Mouse (Mus musculus): ENCODE results near the gene Tgm4.

The Tgm4 gene

GRCm38 (mm10) chr9:123034426-123034825, at the start of gene Tgm4:
Gene Tgm4 (plus strand): TSS chr9:123034726.
- no peak for DNase-seq (ENCODE audit: inconsistent ontology term)

- no peak for DNase-seq (ENCODE audit: inconsistent ontology term)
Measured at GRCm38 (mm10) chr9:122998406-122999192, 35.9 kb upstream of the Tgm4 start.

- DNase-seq (ENCODE audit: inconsistent ontology term), result no peak
Measured at GRCm38 (mm10) chr9:122999193-122999586, 35.3 kb upstream of the Tgm4 start.

- DNase-seq (ENCODE audit: inconsistent ontology term), result no peak
Measured at GRCm38 (mm10) chr9:123004718-123005117, 29.8 kb upstream of the Tgm4 start.

GRCm38 (mm10) chr9:123006071-123006470, 28.5 kb upstream of the Tgm4 start:
- no peak for DNase-seq (ENCODE audit: inconsistent ontology term)

- DNase-seq (ENCODE audit: inconsistent ontology term), result peak; percentile 93
Measured at GRCm38 (mm10) chr9:123020995-123021631, 13.4 kb upstream of the Tgm4 start, which contains the start of gene Tmem42. Gene Tmem42 (plus strand): TSS chr9:123021326.

- DNase-seq (ENCODE audit: inconsistent ontology term), result no peak
Measured at GRCm38 (mm10) chr9:123021636-123022379, 12.7 kb upstream of the Tgm4 start.

- DNase-seq (ENCODE audit: inconsistent ontology term), result no peak
Measured at GRCm38 (mm10) chr9:123024201-123024600, 10.3 kb upstream of the Tgm4 start.

- no peak for DNase-seq (ENCODE audit: inconsistent ontology term)
Measured at GRCm38 (mm10) chr9:123031496-123032246, 2.9 kb upstream of the Tgm4 start.

- no peak for DNase-seq (ENCODE audit: inconsistent ontology term)
Measured at GRCm38 (mm10) chr9:123047665-123048064, 13.1 kb downstream of the Tgm4 start.

- DNase-seq (ENCODE audit: inconsistent ontology term), result no peak
Measured at GRCm38 (mm10) chr9:123058724-123059292, 24.3 kb downstream of the Tgm4 start.

- DNase-seq (ENCODE audit: inconsistent ontology term), result no peak
Measured at GRCm38 (mm10) chr9:123060172-123060571, 25.6 kb downstream of the Tgm4 start.

- no peak for DNase-seq (ENCODE audit: inconsistent ontology term)
Measured at GRCm38 (mm10) chr9:123079149-123079548, 44.6 kb downstream of the Tgm4 start.

- no peak for DNase-seq (ENCODE audit: inconsistent ontology term)
Measured at GRCm38 (mm10) chr9:123080355-123080754, 45.8 kb downstream of the Tgm4 start.

GRCm38 (mm10) chr9:123080796-123081195, 46.3 kb downstream of the Tgm4 start:
- peak; percentile 22 for DNase-seq (ENCODE audit: inconsistent ontology term)

GRCm38 (mm10) chr9:123085373-123085772, 50.8 kb downstream of the Tgm4 start:
- no peak for DNase-seq (ENCODE audit: inconsistent ontology term)

- no peak for DNase-seq (ENCODE audit: inconsistent ontology term)
Measured at GRCm38 (mm10) chr9:123087558-123087957, 53.0 kb downstream of the Tgm4 start.

GRCm38 (mm10) chr9:123090844-123091243, 56.3 kb downstream of the Tgm4 start:
- DNase-seq (ENCODE audit: inconsistent ontology term), result no peak

GRCm38 (mm10) chr9:123099631-123100455, 65.3 kb downstream of the Tgm4 start:
- no peak for DNase-seq (ENCODE audit: inconsistent ontology term)

- DNase-seq (ENCODE audit: inconsistent ontology term), result no peak
Measured at GRCm38 (mm10) chr9:123103425-123103824, 68.9 kb downstream of the Tgm4 start.

Data from Muller cell, postnatal 12 days (primary cell).